Mouse (Mus musculus) testis, adult 2 months (tissue): ENCODE measurements around the gene Fam186b.

Source experiments
- CTCF ChIP-seq: fragments of 200-500 bp; IDR thresholded peaks from 2 replicates; pipeline ENCODE4 v1.5.1; 2012; ENCODE audit warnings: low read depth, mild to moderate bottlenecking, inconsistent platforms, low read length, moderate library complexity; ENCODE audit not compliant: control insufficient read depth, insufficient read depth, insufficient replicate concordance
- POLR2A ChIP-seq: fragments of 200-500 bp; IDR thresholded peaks from 2 replicates; pipeline ENCODE4 v1.6.1; 2012; ENCODE audit warnings: low read depth, mild to moderate bottlenecking, inconsistent platforms, low read length, moderate library complexity; ENCODE audit not compliant: control insufficient read depth

DNA sequence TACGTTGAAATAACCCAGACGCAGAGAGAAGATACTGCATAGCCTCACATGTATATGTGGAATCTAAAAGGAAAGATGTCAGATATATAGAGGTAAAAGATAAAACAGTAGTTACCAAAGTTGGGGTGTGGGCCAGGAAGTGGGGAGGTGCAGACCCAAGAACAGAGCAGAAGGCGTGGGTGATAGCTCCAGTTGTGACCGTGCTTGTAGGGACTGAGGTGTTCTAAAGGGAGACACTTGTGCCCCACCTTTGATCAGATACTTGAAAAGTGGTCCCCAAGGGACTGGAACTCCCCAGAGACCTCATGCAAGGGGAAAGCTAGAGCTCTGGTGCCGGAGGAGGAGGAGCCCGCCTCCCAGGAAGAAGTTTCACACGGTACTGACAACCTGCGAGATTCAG lies 19.6 kb downstream of the Fam186b start:
- no peak for TF ChIP-seq CTCF
- TF ChIP-seq POLR2A, result no peak
